Mouse (Mus musculus): Measurements from ENCODE around the gene Ttc39b.
A peak's percentile ranks its signal among the peaks of the same experiment; 100 is the strongest.

Ttc39b gene

DNA sequence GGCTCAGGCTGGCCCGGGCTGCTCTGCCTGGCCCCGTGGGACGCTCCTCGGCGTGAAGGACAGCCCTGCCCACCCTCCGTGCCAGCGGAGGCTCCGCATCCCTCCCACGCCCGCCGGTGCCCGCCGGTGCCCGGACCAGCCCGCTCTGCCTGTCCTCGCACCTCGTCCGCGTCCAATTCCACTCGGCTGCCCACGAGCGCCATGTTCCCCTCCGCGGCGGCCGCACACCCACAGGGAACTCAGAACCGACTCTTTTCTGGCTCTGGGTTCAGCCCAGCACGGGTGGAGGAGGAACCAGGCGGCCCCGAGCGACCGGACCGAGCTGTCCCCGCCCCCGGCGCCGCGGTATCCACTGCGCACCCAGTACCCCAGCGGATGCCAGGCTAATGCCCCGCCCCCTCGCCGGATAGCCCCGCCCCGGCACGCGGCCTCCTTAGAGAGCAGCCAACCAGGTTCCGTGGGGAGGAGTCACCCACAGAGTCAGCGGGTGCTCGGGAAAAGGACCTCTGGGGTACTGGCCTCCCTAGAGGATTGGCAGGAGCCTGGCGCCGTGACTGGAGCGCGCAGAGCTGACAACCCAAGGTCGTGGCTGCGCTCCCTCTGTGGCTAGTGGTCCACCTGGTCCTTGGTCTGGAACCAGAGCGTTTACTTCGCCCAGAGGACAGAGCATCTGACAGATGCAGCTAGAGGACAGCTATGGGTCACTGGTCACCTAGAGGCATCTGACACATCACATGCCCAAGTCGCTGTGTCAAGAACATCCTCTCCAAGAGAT, at the start of gene Ttc39b:
Gene Ttc39b (minus strand): TSS at position 346 of the 775 bp plus-strand sequence.
- peak; percentile 76 for DNase-seq (ENCODE audit: low read depth)

GRCm38 (mm10) chr4:83373381-83373780, 49.3 kb upstream of the Ttc39b start:
- DNase-seq (ENCODE audit: low read depth) = no peak

GRCm38 (mm10) chr4:83357738-83358137, 33.7 kb upstream of the Ttc39b start:
- no peak for DNase-seq (ENCODE audit: low read depth)

DNA sequence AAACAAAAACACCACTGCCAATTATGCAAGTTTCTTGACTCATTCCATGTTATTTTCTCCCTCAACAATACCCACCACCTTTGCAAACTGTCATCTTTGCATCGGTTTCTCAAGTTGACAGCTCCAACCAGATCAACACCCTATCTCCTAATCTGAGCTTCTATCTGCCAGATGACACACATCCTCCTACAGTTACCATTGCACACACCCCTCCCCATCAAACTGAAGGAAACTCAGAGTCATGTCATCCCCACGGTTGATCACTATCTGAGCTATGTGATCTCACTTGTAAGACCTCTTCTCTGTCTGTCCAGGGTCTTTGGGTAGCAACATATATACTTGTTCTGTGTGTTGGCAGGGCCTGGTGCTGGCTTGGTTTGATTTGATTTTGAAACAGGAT, 30.7 kb upstream of the Ttc39b start:
- DNase-seq (ENCODE audit: low read depth) = no peak

DNA sequence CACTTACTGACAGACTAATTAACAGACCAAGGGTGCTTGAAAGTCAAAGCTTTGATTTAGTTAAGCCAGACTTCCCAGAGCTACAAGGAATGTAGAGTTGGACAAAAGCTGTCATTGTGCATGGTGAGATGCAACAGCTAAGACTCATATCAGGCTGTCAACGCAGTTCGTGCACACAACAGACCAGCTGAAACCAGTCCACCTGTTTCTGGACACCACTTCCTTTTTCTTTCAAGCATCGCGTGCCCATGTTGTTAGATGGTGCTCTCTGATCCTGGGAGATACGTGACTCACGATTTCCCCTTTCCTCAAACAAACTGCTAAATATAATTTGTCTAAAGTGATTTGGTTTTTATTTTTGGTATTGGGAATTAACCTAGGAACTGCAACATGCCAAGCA, 29.9 kb upstream of the Ttc39b start:
- peak; percentile 22 for DNase-seq (ENCODE audit: low read depth)

DNA sequence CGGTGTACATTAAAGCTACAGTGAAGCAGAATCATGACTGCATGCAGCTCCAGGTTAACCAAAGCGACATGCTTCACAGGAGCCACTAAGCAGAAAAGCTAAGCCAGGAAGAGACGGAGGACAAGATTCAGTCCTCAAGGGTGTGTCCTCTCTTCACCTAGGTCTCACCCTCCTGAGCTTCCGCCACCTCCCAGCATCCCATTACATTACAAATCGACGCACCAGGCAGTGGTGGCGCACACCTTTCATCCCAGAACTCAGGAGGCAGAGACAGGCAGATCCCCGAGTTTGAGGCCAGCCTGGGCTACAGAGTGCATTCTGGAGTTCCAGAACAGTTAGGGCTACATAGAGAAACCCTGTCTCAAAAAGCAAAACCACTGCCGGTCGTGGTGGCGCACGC, 29.2 kb upstream of the Ttc39b start:
- no peak for DNase-seq (ENCODE audit: low read depth)

GRCm38 (mm10) chr4:83350719-83351118, 26.7 kb upstream of the Ttc39b start:
- DNase-seq (ENCODE audit: low read depth) = no peak

DNA sequence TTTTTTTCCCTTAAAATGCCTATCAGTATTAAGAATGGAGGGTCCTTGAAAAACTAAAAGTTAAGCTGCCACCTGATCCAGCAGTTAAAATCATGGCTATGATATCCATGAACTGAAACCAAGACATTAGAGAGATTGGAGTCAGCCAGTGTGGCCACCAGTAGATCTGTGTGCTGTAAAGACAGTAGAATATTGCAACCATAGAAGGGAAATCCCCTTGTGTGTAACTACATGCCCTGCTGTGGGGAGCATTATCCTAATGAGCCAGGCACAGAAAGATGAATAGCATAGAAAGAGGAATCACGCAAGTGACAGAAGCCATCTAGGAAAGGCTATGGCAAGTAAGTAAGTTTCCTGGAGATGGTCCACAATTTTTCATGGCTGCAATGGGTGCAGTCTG, 24.9 kb upstream of the Ttc39b start:
- DNase-seq (ENCODE audit: low read depth) = no peak

- DNase-seq (ENCODE audit: low read depth) = no peak
Measured at GRCm38 (mm10) chr4:83343895-83344294, 19.8 kb upstream of the Ttc39b start.

DNA sequence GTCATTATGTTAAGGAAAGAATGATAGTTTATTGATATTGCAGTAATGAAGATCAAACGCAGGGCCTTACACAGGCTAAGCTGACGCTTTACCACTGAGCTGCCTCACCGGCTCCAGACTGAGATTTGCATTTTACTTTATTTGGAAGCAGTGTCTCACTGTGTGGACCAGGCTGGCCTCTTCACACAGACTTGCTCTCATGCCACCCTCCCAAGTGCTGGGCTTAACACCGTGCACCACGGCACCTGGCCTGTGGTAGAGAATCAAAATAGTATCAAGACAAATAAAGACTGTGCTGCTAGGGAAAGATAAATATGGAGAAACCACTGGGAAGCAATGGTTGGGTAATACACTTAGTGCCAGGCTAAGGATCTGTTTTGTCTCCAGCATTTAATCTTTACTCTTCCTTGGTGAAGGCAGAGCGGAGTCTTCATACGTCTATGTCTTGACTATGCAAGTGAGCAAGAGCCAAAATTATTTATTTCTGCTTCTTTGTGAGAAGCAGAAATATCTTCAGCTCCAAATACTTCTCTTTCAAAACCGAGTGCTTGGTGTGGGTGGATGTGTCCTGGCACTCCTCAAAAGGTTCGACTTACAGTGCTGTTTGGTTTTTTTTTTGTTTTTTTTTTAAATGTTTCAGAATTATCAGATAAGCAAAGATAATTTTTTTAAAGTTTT, 19.2 kb upstream of the Ttc39b start:
- DNase-seq (ENCODE audit: low read depth) = no peak

DNA sequence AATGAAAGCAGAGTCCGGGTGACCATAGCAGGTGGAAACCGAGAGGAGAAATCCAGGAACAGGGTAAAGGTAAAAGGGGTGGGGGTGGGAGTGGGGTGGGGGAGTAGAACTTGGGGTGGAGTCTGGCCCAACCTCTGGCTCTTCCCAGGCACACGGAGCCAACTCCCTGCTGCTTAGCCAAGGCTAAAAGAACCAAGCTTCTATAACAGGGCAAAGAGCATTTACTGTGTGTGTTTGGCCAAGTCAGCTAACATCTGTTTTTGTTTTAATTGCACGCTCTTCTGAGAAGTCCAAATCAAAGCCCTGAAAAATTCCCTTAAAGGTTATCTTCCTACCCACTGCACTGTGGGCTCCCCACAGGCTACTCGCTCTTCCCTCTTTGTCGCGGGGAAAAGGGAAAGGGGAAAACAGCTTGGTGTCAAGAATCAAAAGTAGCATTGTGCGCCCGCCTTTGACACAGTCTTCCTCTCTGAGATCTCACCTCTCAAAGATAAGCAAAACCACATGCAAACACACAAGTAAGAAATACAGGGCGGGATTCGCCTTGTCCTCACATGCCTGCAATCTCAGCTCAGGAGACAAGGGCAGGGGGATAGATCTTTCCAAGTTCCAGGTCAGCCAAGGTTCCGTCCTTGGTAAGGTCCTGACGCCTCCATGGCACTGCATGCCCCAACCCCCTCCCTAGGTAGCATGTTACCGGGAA, 18.4 kb upstream of the Ttc39b start:
- DNase-seq (ENCODE audit: low read depth) = no peak

DNA sequence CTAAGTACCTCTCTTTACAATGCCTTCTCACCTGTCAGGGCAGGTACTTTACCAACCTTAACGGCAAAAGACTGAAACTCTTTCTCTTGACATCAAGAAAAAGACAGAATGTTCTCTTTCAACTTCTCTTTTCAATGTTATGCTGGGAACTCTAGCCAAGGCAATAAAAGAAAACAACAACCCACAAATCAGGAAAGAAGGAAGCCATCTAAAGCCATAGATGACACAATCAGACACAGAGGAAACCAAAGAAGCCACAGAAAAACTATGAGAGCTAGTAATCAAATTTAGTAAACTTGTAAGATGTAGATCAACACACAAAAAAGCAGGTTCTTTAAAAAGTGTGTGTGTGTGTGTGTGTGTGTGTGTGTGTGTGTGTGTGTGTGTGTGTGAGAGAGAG, 15.3 kb upstream of the Ttc39b start:
- DNase-seq (ENCODE audit: low read depth) = no peak

GRCm38 (mm10) chr4:83337717-83338116, 13.7 kb upstream of the Ttc39b start:
- DNase-seq (ENCODE audit: low read depth) = no peak

- no peak for DNase-seq (ENCODE audit: low read depth)
Measured at GRCm38 (mm10) chr4:83330369-83330768, 6.3 kb upstream of the Ttc39b start.

GRCm38 (mm10) chr4:83329615-83330014, 5.6 kb upstream of the Ttc39b start:
- no peak for DNase-seq (ENCODE audit: low read depth)

DNA sequence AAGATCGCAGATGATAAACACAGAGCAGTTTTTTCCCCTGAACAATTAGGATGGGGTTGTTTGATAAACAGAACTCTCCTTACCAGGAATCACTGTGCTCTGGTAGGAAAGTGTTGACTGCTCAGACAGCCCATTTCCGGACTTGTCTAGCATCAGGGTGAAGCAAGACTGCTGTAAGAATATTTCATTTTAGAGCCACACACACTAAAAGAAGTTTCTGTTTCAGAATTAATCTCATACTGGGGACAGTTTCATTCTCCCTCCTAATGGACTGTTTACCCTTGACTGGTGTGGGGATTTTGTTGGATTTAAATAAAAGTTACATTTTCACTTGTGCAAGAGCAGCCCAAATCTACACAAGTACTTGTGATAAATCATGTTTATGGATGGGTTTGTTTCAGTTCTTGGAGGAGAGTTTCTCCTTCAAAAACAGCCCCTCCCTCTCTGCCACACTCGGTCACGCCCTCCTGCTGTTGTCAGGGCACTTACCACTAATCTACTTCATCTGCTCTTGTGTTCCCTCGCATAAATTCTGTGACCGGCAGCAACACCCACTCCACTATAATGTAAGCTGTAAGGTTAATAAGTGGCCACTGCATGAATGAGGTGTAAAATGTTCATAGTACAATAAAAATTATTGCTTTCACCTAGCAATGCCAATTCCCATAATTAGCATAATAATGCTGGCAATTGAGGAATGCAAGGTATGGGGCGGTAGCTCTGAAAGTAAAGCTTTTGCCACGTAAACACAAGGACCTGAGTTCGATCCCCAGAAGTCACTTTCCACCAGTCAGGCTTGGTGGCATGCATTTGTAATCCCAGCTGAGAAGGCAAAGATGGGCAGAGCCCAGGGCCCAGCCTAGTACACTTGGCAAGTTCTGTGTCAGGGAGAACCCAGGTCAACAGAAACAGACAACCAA, 4.2 kb upstream of the Ttc39b start:
- no peak for DNase-seq (ENCODE audit: low read depth)

GRCm38 (mm10) chr4:83327526-83327925, 3.5 kb upstream of the Ttc39b start:
- DNase-seq (ENCODE audit: low read depth) = no peak

GRCm38 (mm10) chr4:83325366-83325765, 1.3 kb upstream of the Ttc39b start:
- no peak for DNase-seq (ENCODE audit: low read depth)

DNA sequence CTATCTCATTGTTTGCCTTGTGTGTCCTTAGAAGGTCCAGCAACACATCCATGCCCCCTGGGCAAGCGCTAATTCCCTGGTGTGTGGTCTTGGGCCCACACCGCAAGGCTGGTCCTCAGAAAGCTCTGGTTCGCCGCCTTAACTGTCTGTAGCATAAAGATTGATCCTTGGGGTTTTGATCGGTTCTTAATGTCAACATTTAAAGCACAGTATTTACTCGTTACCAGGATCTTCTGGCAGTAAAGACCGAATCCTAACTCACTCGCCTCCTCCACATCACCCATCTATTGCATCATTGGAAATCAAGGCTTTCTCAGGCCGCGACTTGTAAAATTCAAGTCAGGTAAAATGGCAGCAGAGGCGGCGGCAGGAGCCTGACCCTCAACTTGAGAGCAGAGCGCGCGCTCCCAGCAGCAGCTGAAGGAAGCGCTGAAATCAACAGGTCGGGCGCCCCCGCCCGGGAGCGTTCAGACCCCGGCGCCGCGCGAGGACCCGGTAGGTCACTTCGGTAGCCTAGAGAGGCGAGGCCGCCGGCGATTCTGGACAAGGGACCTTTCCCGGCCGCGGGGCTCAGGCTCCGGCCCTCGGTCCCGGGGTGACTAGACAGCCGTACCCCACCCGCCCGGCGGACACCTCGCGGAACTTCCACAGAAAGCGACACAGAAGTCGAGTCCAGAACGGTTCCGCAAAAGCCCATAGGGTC, 703 bp downstream of the Ttc39b start:
- DNase-seq (ENCODE audit: low read depth) = no peak

DNA sequence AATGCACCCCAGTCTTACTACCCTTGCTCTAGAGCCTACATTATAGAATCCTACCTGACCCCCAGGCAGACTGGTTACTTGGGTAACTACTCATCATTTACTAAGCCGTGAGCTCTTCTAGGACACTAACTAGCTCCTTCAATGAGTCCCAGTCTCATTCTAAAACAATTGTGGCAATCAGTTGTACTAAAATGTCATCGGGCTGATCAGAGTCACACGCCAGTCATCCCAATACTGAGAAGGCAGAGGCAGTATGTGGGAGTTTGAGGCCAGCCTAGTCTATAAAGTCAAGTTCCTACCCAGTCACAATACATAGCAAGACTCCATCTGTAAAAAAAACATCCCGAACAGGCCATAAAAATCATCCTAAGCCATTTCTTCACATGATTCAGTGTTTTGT, 4.3 kb downstream of the Ttc39b start:
- DNase-seq (ENCODE audit: low read depth) = no peak

DNA sequence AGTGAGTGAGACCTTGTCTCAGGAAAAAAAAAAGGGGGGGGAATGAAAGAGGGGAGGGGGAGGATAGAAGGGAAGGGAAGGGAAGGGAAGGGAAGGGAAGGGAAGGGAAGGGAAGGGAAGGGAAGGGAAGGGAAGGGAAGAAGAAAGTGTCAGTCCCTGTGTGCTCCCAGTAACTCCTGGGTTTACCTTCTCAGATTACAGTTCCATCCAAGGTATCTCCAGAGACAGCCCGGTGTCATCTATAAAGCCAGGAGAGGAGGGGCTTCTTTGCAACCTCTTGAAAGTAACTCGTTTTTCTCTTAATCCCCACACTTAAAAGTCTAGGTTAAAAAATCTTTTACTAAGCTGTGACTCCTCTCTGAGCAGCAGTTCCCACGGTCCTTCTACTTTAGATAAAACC, 5.3 kb downstream of the Ttc39b start:
- DNase-seq (ENCODE audit: low read depth) = no peak

Measured in c-Kit-positive CD71-negative TER-119-negative erythroid progenitor cells, embryonic 14.5 days (primary cell).